Mouse (Mus musculus) CD4-positive, CD25-positive, alpha-beta regulatory T cell, adult 2 months (primary cell): Measurements from ENCODE around the gene Espn.

Source experiments
- DNase-seq: peaks from one replicate; pipeline ENCODE4 v3.0.0-alpha.2; 2012; ENCODE audit warnings: low read depth, low spot score

Espn gene

DNA sequence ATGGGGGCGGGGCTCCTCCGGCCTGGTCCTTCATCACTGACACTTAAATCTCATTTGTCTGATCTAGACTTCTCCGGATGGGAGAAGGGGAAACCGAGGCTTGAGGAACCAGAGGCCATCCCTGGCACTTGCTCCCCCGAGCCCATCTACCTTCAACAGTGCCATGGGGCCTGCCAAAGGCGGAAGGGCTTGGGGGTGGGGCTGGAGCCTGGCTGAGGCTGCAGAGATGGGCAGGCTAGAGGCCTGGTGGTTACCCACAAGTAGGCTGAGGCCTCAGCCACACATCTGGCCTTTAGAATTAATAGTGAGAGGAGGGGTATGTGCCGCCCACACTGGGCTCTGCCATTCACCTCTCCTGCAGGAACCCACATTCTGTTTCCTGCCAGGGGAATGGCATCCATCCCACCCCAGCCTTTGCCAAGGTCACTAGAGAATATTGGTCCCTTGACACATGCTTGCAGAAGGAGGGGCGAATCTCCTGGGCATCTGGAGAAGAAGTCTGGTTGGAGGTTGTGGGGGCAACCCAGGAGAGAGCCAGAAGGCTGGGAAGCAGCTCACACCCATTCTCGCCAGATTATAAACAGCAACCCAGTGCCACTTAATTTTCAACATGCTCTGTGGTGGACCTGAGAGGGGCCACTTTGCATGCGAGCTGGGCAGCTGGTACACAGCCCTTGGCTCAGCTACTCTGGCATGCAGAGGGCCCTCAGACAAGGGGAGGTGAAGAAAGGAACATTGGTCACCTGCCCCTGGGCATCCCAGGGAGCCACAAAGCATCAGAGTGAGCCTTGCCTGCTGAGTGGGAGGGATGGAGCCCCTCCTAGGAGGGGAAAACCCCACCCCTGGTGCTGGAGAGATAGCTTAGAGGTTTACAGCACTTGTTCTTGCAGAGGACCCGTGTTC, 81.4 kb downstream of the Espn start:
- DNase-seq = no peak
